Mouse (Mus musculus): ENCODE data around the gene Itgb1.
A peak's percentile ranks its signal among the peaks of the same experiment; 100 is the strongest.

GRCm38 (mm10) chr8:128696701-128697397 lies 11.4 kb downstream of the Itgb1 start:
- TF ChIP-seq SMC3 (IDR thresholded peaks at IDR 0.05; ENCODE audit: low read depth, low read length): no peak
- TF ChIP-seq CTCF (IDR thresholded peaks at IDR 0.05 in 2 of 3, conservative IDR thresholded peaks at IDR 0.05 in 1 of 3; ENCODE audit: control insufficient read depth in 1 of 3, insufficient read depth in 1 of 3, low read depth in 2 of 3, low read length in 3 of 3, poor library complexity in 1 of 3, severe bottlenecking in 1 of 3): no peak
- peak; percentile 64 for TF ChIP-seq TCF12 (IDR thresholded peaks at IDR 0.05; ENCODE audit: low read depth, low read length)
- no peak for TF ChIP-seq GABPA (IDR thresholded peaks at IDR 0.05; ENCODE audit: low read depth, low read length)
- no peak for TF ChIP-seq POLR2A (IDR thresholded peaks at IDR 0.05; ENCODE audit: control insufficient read depth in 1 of 2, insufficient read depth in 1 of 2, low read depth in 1 of 2, low read length in 2 of 2, poor library complexity in 1 of 2)
- peak; percentile 85 for TF ChIP-seq GATA1 (IDR thresholded peaks at IDR 0.05; ENCODE audit: low read depth, low read length)
- no peak for TF ChIP-seq KAT2A (conservative IDR thresholded peaks at IDR 0.05; ENCODE audit: low read depth, low read length)
- TF ChIP-seq ZMIZ1 (IDR thresholded peaks at IDR 0.05; ENCODE audit: low read depth, low read length): no peak
- TF ChIP-seq EP300 (IDR thresholded peaks at IDR 0.05; ENCODE audit: low read depth in 1 of 2, low read length in 2 of 2): peak; percentile 41 to 66; a peak in 2 of 4 replicates
- TF ChIP-seq USF1 (IDR thresholded peaks at IDR 0.05; ENCODE audit: low read depth, low read length): no peak
- TF ChIP-seq ETS1 (IDR thresholded peaks at IDR 0.05; ENCODE audit: low read depth, low read length): peak; percentile 61; the same call in 1 of the 2 replicates
- TF ChIP-seq POLR2AphosphoS5 (IDR thresholded peaks at IDR 0.05; ENCODE audit: borderline replicate concordance, low read depth, low read length): no peak

Data from MEL (cell line).